Mouse (Mus musculus) intestine, embryonic 14.5 days (tissue): ENCODE measurements around the gene Robo1. TPM values are rescaled to one million over a fixed set of nuclear protein-coding genes. Genes with fewer than 3 reads are reported as not detected.
"Not testable (repeated sequence)": the region's sequence is repeated elsewhere in the genome, so short reads cannot be mapped to it uniquely, and the experiment has no call there.

Experiments used
- ATAC-seq: fragments of 200-750 bp; cut with Nextera tagmentation; replicated peaks from 2 replicates; pipeline ENCODE4 v1.8.0; 2017; ENCODE audit warnings: low read depth, moderate number of reproducible peaks, moderate TSS enrichment, moderate library complexity; ENCODE audit not compliant: low FRiP score, low TSS enrichment
- DNase-seq: peaks from one replicate; pipeline ENCODE4 v3.0.0-alpha.2; 2018; ENCODE audit warnings: low spot score
- H3K27ac ChIP-seq: fragments of 300-500 bp; sonication (generic); 2 replicates; pipeline ENCODE4 v1.5.1; 2014; ENCODE audit warnings: low read depth, mild to moderate bottlenecking, control low read depth
- H3K27me3 ChIP-seq: fragments of 300-500 bp; sonication (generic); replicated peaks from 2 replicates; pipeline ENCODE4 v1.6.1; 2014; ENCODE audit warnings: low read length, control low read depth; ENCODE audit not compliant: control insufficient read depth, insufficient read depth
- H3K36me3 ChIP-seq: fragments of 300-500 bp; sonication (generic); 2 replicates; pipeline ENCODE4 v1.6.1; 2014; ENCODE audit warnings: low read length, control low read depth; ENCODE audit not compliant: control insufficient read depth, insufficient read depth
- H3K4me1 ChIP-seq: fragments of 300-500 bp; sonication (generic); replicated peaks from 2 replicates; pipeline ENCODE4 v1.6.1; 2014; ENCODE audit warnings: low read length, control low read depth, mixed read lengths; ENCODE audit not compliant: control insufficient read depth, insufficient read depth
- H3K4me2 ChIP-seq: fragments of 300-500 bp; sonication (generic); 2 replicates; pipeline ENCODE4 v1.6.1; 2014; ENCODE audit warnings: low read length
- H3K4me3 ChIP-seq: fragments of 300-500 bp; sonication (generic); 2 replicates; pipeline ENCODE4 v1.5.1; 2014; ENCODE audit warnings: low read depth, low read length, control low read depth, mixed read lengths
- H3K9ac ChIP-seq: fragments of 300-500 bp; sonication (generic); 2 replicates; pipeline ENCODE4 v1.6.1; 2014; ENCODE audit warnings: mild to moderate bottlenecking, low read length
- H3K9me3 ChIP-seq: fragments of 300-500 bp; sonication (generic); 2 replicates; pipeline ENCODE4 v1.6.1; 2016; ENCODE audit warnings: low read length, control low read depth; ENCODE audit not compliant: control insufficient read depth
- WGBS: fragments of 180-500 bp; shearing (Covaris S2); extraction: QIAGEN DNeasy Blood & Tissue Kit; methylation state at CpG from one replicate; pipeline ENCODE4 v1.1.7; 2014; 5-methylcytosine and 5-hydroxymethylcytosine counted together
- polyA plus RNA-seq: library from polyadenylated mRNA; unstranded; fragments of >200 nt; fragmentation: Nextera tagmentation; extraction: Ambion mirVana; gene quantifications from 2 replicates; pipeline ENCODE4 v1.2.1, GENCODE M21; 2014

Robo1 gene
- polyA plus RNA-seq, 1 experiment from 2014 or later = 24.1 TPM

GRCm38 (mm10) chr16:72553713-72554112 is 245.6 kb downstream of the Robo1 start:
- Histone ChIP-seq H3K36me3 (no peaks in the 10 kb centered on the region), H3K9me3 (no peaks in the 10 kb centered on the region), H3K27ac (no peak overlapping the region), H3K9ac (no peak overlapping the region), H3K4me3 (no peak overlapping the region), H3K4me1 (no peaks in the 10 kb centered on the region), H3K4me2 (no peak overlapping the region), H3K27me3 (no peaks in the 10 kb centered on the region)
- 62% methylated on average over 5 of the region's 5 CpGs for WGBS
- ATAC-seq (no peak), DNase-seq (no peak)

- H3K27me3 ChIP-seq, H3K9ac ChIP-seq, H3K4me1 ChIP-seq, H3K9me3 ChIP-seq, DNase-seq, H3K36me3 ChIP-seq, H3K4me3 ChIP-seq, H3K27ac ChIP-seq, H3K4me2 ChIP-seq, ATAC-seq: not testable (repeated sequence)
- WGBS = 54% methylated on average over 2 of the region's 2 CpGs
Measured at GRCm38 (mm10) chr16:72562149-72562548, 254.0 kb downstream of the Robo1 start.

- WGBS = 31% methylated on average over 15 of the region's 15 CpGs
- H3K4me2 ChIP-seq = no peak overlapping the region
Measured at GRCm38 (mm10) chr16:72563196-72563963, 255.3 kb downstream of the Robo1 start.

GRCm38 (mm10) chr16:72575171-72575570 is 267.1 kb downstream of the Robo1 start:
- Histone ChIP-seq H3K9ac (no peak overlapping the region), H3K9me3 (no peaks in the 10 kb centered on the region), H3K4me3 (no peak overlapping the region), H3K27ac (no peak overlapping the region), H3K27me3 (no peaks in the 10 kb centered on the region), H3K36me3 (no peaks in the 10 kb centered on the region), H3K4me1 (no peaks in the 10 kb centered on the region), H3K4me2 (no peak overlapping the region)
- DNase-seq = no peak
- 90% methylated on average over 1 of the region's 1 CpGs for WGBS
- ATAC-seq = no peak

More at GRCm38 (mm10) chr16:72563196-72563963, 255.3 kb downstream of the Robo1 start:
- H3K4me3 ChIP-seq = no peak overlapping the region
- DNase-seq (no peak), ATAC-seq (no peak)
- no peaks in the 10 kb centered on the region for H3K9me3 ChIP-seq
- H3K4me1 ChIP-seq = no peaks in the 10 kb centered on the region
- no peak overlapping the region for H3K27ac ChIP-seq
- H3K36me3 ChIP-seq = no peaks in the 10 kb centered on the region
- no peak overlapping the region for H3K9ac ChIP-seq
- H3K27me3 ChIP-seq = no peaks in the 10 kb centered on the region

- 81% methylated on average over 7 of the region's 7 CpGs for WGBS
Measured at GRCm38 (mm10) chr16:72576956-72577355, 268.9 kb downstream of the Robo1 start.

GRCm38 (mm10) chr16:72584454-72585159 is 276.5 kb downstream of the Robo1 start:
- Histone ChIP-seq H3K4me3 (no peak overlapping the region), H3K27me3 (no peaks in the 10 kb centered on the region), H3K4me2 (no peak overlapping the region), H3K4me1 (no peaks in the 10 kb centered on the region), H3K9me3 (no peaks in the 10 kb centered on the region), H3K27ac (no peak overlapping the region), H3K9ac (no peak overlapping the region), H3K36me3 (no peaks in the 10 kb centered on the region)
- ATAC-seq = no peak
- DNase-seq = no peak
- WGBS = 80% methylated on average over 11 of the region's 11 CpGs

More at GRCm38 (mm10) chr16:72576956-72577355, 268.9 kb downstream of the Robo1 start:
- DNase-seq (no peak), ATAC-seq (no peak)
- no peak overlapping the region for H3K4me3 ChIP-seq
- no peaks in the 10 kb centered on the region for H3K36me3 ChIP-seq
- H3K27ac ChIP-seq = no peak overlapping the region
- no peak overlapping the region for H3K9ac ChIP-seq
- H3K9me3 ChIP-seq = no peaks in the 10 kb centered on the region
- H3K4me1 ChIP-seq = no peaks in the 10 kb centered on the region
- H3K27me3 ChIP-seq = no peaks in the 10 kb centered on the region
- no peak overlapping the region for H3K4me2 ChIP-seq

GRCm38 (mm10) chr16:72585160-72585813 is 277.2 kb downstream of the Robo1 start:
- Histone ChIP-seq H3K4me2 (no peak overlapping the region), H3K27ac (no peak overlapping the region), H3K36me3 (no peaks in the 10 kb centered on the region), H3K9me3 (no peaks in the 10 kb centered on the region), H3K9ac (no peak overlapping the region), H3K4me1 (no peaks in the 10 kb centered on the region), H3K4me3 (no peak overlapping the region), H3K27me3 (no peaks in the 10 kb centered on the region)
- DNase-seq (no peak), ATAC-seq (no peak)
- WGBS = 78% methylated on average over 3 of the region's 3 CpGs

GRCm38 (mm10) chr16:72587376-72588072 is 279.4 kb downstream of the Robo1 start:
- no peak overlapping the region for H3K4me2 ChIP-seq
- no peaks in the 10 kb centered on the region for H3K9me3 ChIP-seq
- H3K9ac ChIP-seq = no peak overlapping the region
- no peaks in the 10 kb centered on the region for H3K36me3 ChIP-seq
- no peak overlapping the region for H3K27ac ChIP-seq
- WGBS = 53% methylated on average over 3 of the region's 3 CpGs
- H3K4me3 ChIP-seq = no peak overlapping the region
- no peak for ATAC-seq
- no peak for DNase-seq
- no peaks in the 10 kb centered on the region for H3K27me3 ChIP-seq
- no peaks in the 10 kb centered on the region for H3K4me1 ChIP-seq
